Mouse (Mus musculus) olfactory bulb, adult 2 months (tissue): ENCODE data around the gene Tbca.

ENCODE experiments used
- CTCF ChIP-seq: fragments of 200-500 bp; IDR thresholded peaks from 2 replicates; pipeline ENCODE4 v1.5.1; 2012; ENCODE audit warnings: low read depth, mild to moderate bottlenecking, low read length, moderate library complexity; ENCODE audit not compliant: insufficient read depth
- POLR2A ChIP-seq: fragments of 200-500 bp; IDR thresholded peaks from 2 replicates; pipeline ENCODE4 v1.6.1; 2012; ENCODE audit warnings: mild to moderate bottlenecking, low read depth, low read length, moderate library complexity; ENCODE audit not compliant: insufficient read depth

- TF ChIP-seq CTCF (no peak), POLR2A (no peak)
Measured at GRCm38 (mm10) chr13:94838756-94839337, 50.1 kb downstream of the Tbca start.
